Mouse (Mus musculus): ENCODE results near the gene Gstp1. TPM values are rescaled to one million over a fixed set of nuclear protein-coding genes. Genes with fewer than 3 reads are reported as not detected.

Gene Gstp1
- 512 TPM for polyA plus RNA-seq (2017; shearing (Covaris generic))

GRCm38 (mm10) chr19:4037788-4038232 is at the start of gene Gstp1:
Gstp1 (minus strand) TSS chr19:4037985.

GRCm38 (mm10) chr19:4081394-4081793 is 43.6 kb upstream of the Gstp1 start, which contains the start of gene Cabp2:
Cabp2 (plus strand) TSS chr19:4081578.

GRCm38 (mm10) chr19:4059069-4059740 is 21.4 kb upstream of the Gstp1 start, which contains the start of gene Gstp3:
Gstp3 (minus strand) TSS chr19:4059569.

GRCm38 (mm10) chr19:4045966-4046865 is 8.4 kb upstream of the Gstp1 start, which contains the start of gene Gstp2:
Gstp2 (minus strand) TSS chr19:4046023.

GRCm38 (mm10) chr19:4012432-4013022 is 25.3 kb downstream of the Gstp1 start, which contains the start of gene Ndufv1:
Ndufv1 (minus strand) TSS chr19:4012806.

GRCm38 (mm10) chr19:4003112-4003511 is 34.7 kb downstream of the Gstp1 start, which contains the start of gene Doc2g:
Doc2g (plus strand) TSS chr19:4003313.

GRCm38 (mm10) chr19:4000119-4000900 is 37.5 kb downstream of the Gstp1 start, which contains the start of the genes Nudt8 and Gm49405:
Nudt8 (plus strand) TSS chr19:4000580.
Gm49405 (plus strand) TSS chr19:4000626.

GRCm38 (mm10) chr19:3992416-3992815 is 45.4 kb downstream of the Gstp1 start, which contains the start of gene Tbx10:
Tbx10 (plus strand) TSS chr19:3992752.

GRCm38 (mm10) chr19:3986334-3986733 is 51.5 kb downstream of the Gstp1 start, which contains the start of gene Acy3:
Acy3 (plus strand) TSS chr19:3986570.

Other genes starting within 250 kb of the Gstp1 start
- 16.3 TPM for gene Chka, start 186.2 kb downstream of the Gstp1 start, polyA plus RNA-seq (2017; shearing (Covaris generic))
- 74.4 TPM for gene Tcirg1, start 130.9 kb downstream of the Gstp1 start, polyA plus RNA-seq (2017; shearing (Covaris generic))
- gene Ndufs8, start 125.2 kb downstream of the Gstp1 start, polyA plus RNA-seq (2017; shearing (Covaris generic)): 187 TPM
- gene Aldh3b1, start 108.2 kb downstream of the Gstp1 start, polyA plus RNA-seq (2017; shearing (Covaris generic)): 0.23 TPM
- 37.5 TPM for gene Unc93b1, start 102.8 kb downstream of the Gstp1 start, polyA plus RNA-seq (2017; shearing (Covaris generic))
- not detected for gene Aldh3b3, start 79.3 kb downstream of the Gstp1 start, polyA plus RNA-seq (2017; shearing (Covaris generic))
- gene Aldh3b2, start 65.7 kb downstream of the Gstp1 start, polyA plus RNA-seq (2017; shearing (Covaris generic)): not detected
- gene Acy3, start 51.4 kb downstream of the Gstp1 start, polyA plus RNA-seq (2017; shearing (Covaris generic)): 0.60 TPM
- gene Tbx10, start 45.2 kb downstream of the Gstp1 start, polyA plus RNA-seq (2017; shearing (Covaris generic)): not detected
- 17.6 TPM for gene Nudt8, start 37.4 kb downstream of the Gstp1 start, polyA plus RNA-seq (2017; shearing (Covaris generic))
- gene Gm49405, start 37.4 kb downstream of the Gstp1 start, polyA plus RNA-seq (2017; shearing (Covaris generic)): 2.0 TPM
- 3.5 TPM for gene Doc2g, start 34.7 kb downstream of the Gstp1 start, polyA plus RNA-seq (2017; shearing (Covaris generic))
- gene Ndufv1, start 25.2 kb downstream of the Gstp1 start, polyA plus RNA-seq (2017; shearing (Covaris generic)): 164 TPM
- 2.0 TPM for gene Gstp2, start 8.0 kb upstream of the Gstp1 start, polyA plus RNA-seq (2017; shearing (Covaris generic))
- gene Gstp3, start 21.6 kb upstream of the Gstp1 start, polyA plus RNA-seq (2017; shearing (Covaris generic)): 96.6 TPM
- gene Cabp2, start 43.6 kb upstream of the Gstp1 start, polyA plus RNA-seq (2017; shearing (Covaris generic)): not detected
- 799 TPM for gene Cdk2ap2, start 59.2 kb upstream of the Gstp1 start, polyA plus RNA-seq (2017; shearing (Covaris generic))
- gene Pitpnm1, start 62.0 kb upstream of the Gstp1 start, polyA plus RNA-seq (2017; shearing (Covaris generic)): 330 TPM
- 195 TPM for gene Aip, start 87.9 kb upstream of the Gstp1 start, polyA plus RNA-seq (2017; shearing (Covaris generic))
- not detected for gene Gpr152, start 101.8 kb upstream of the Gstp1 start, polyA plus RNA-seq (2017; shearing (Covaris generic))
- 0.41 TPM for gene Cabp4, start 106.0 kb upstream of the Gstp1 start, polyA plus RNA-seq (2017; shearing (Covaris generic))
- gene Coro1b, start 110.6 kb upstream of the Gstp1 start, polyA plus RNA-seq (2017; shearing (Covaris generic)): 394 TPM
- gene Ptprcap, start 115.6 kb upstream of the Gstp1 start, polyA plus RNA-seq (2017; shearing (Covaris generic)): 1,480 TPM
- 49.1 TPM for gene Rps6kb2, start 125.4 kb upstream of the Gstp1 start, polyA plus RNA-seq (2017; shearing (Covaris generic))
- 36.9 TPM for gene Carns1, start 137.5 kb upstream of the Gstp1 start, polyA plus RNA-seq (2017; shearing (Covaris generic))
- gene Tbc1d10c, start 153.3 kb upstream of the Gstp1 start, polyA plus RNA-seq (2017; shearing (Covaris generic)): 782 TPM
- 1,094 TPM for gene Ppp1ca, start 154.1 kb upstream of the Gstp1 start, polyA plus RNA-seq (2017; shearing (Covaris generic))
- gene Rad9a, start 163.7 kb upstream of the Gstp1 start, polyA plus RNA-seq (2017; shearing (Covaris generic)): 80.3 TPM
- 38.4 TPM for gene Clcf1, start 176.3 kb upstream of the Gstp1 start, polyA plus RNA-seq (2017; shearing (Covaris generic))
- gene AC109138.7, start 176.4 kb upstream of the Gstp1 start, polyA plus RNA-seq (2017; shearing (Covaris generic)): 0.61 TPM
- 113 TPM for gene Pold4, start 193.9 kb upstream of the Gstp1 start, polyA plus RNA-seq (2017; shearing (Covaris generic))
- gene Ssh3, start 231.2 kb upstream of the Gstp1 start, polyA plus RNA-seq (2017; shearing (Covaris generic)): 0.73 TPM
- 7.3 TPM for gene Ankrd13d, start 245.2 kb upstream of the Gstp1 start, polyA plus RNA-seq (2017; shearing (Covaris generic))